Mouse (Mus musculus): Measurements from ENCODE around the gene Ttll4.

DNA sequence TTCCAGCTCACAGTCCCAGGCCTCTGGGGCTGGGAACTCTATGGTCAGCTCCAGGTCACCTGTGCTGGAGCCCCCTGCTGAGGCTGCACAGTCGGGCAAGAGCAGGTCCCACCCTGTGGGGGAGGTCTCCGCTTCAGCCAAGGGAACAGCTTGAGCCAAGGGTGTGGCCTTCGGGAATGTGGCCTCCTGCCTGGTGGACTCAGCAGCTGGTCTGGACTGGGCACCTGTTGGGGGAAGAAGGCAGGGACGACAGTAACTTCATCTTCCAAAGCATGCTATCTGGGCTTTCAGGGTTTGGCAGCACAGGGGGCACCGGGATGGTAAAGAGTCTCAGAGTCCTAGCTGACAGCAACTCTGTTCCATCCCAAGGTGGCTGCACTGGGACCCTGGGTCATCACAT is 85.8 kb downstream of the Ttll4 start:
- TF ChIP-seq USF1 (IDR thresholded peaks at IDR 0.05; ENCODE audit: low read depth) (no peak), POLR2A (IDR thresholded peaks at IDR 0.05; ENCODE audit: insufficient read length, low read depth) (peak; percentile 41), MAX (IDR thresholded peaks at IDR 0.05; ENCODE audit: low read depth) (no peak), SRF (IDR thresholded peaks at IDR 0.05; ENCODE audit: control insufficient read depth, insufficient read length, low read depth) (no peak), E2F4 (IDR thresholded peaks at IDR 0.05; ENCODE audit: insufficient read depth) (no peak), CEBPB (IDR thresholded peaks at IDR 0.05; ENCODE audit: insufficient read depth, poor library complexity, severe bottlenecking) (no peak), TCF12 (IDR thresholded peaks at IDR 0.05; ENCODE audit: insufficient read depth, poor library complexity, severe bottlenecking) (peak; percentile 80), MYOD1 (IDR thresholded peaks at IDR 0.05; ENCODE audit: control insufficient read depth in 1 of 3, insufficient read length in 2 of 3, low read depth in 2 of 3) (peak; percentile 56 to 98 (median 92)), POLR2AphosphoS2 (IDR thresholded peaks at IDR 0.05; ENCODE audit: insufficient read length, low read depth) (no peak), MYOG (IDR thresholded peaks at IDR 0.05; ENCODE audit: control insufficient read depth in 1 of 3, insufficient read depth in 1 of 3, insufficient read length in 2 of 3, low read depth in 2 of 3) (peak; percentile 77 to 99 (median 96)), REST (IDR thresholded peaks at IDR 0.05; ENCODE audit: insufficient read depth, insufficient read length) (no peak)
